Mouse (Mus musculus) left cerebral cortex, adult 9 months (tissue): ENCODE data around the gene Macf1.
"Not testable (repeated sequence)": the region's sequence is repeated elsewhere in the genome, so short reads cannot be mapped to it uniquely, and the experiment has no call there.

Experiments used
- DNase-seq, 2 experiments: peaks; one replicate each; pipeline ENCODE4 v3.0.0; 2022; ENCODE audit warnings: low spot score in 2 of 2

Gene Macf1

GRCm38 (mm10) chr4:123446221-123446620, 237.9 kb downstream of the Macf1 start:
- DNase-seq = not testable (repeated sequence)

GRCm38 (mm10) chr4:123438414-123438813, 245.7 kb downstream of the Macf1 start:
- no peak for DNase-seq

GRCm38 (mm10) chr4:123433171-123433570, 251.0 kb downstream of the Macf1 start:
- no peak for DNase-seq

GRCm38 (mm10) chr4:123431936-123432335, 252.2 kb downstream of the Macf1 start:
- no peak for DNase-seq

GRCm38 (mm10) chr4:123427900-123428684, 256.1 kb downstream of the Macf1 start:
- no peak for DNase-seq

GRCm38 (mm10) chr4:123427271-123427899, 256.8 kb downstream of the Macf1 start:
- no peak for DNase-seq

- no peak for DNase-seq
Observed at GRCm38 (mm10) chr4:123426429-123427080, 257.6 kb downstream of the Macf1 start.

- no peak for DNase-seq
Observed at GRCm38 (mm10) chr4:123425672-123426272, 258.4 kb downstream of the Macf1 start.

GRCm38 (mm10) chr4:123424050-123424449, 260.1 kb downstream of the Macf1 start:
- no peak for DNase-seq

GRCm38 (mm10) chr4:123422828-123423227, 261.3 kb downstream of the Macf1 start:
- no peak for DNase-seq

GRCm38 (mm10) chr4:123418032-123418431, 266.1 kb downstream of the Macf1 start:
- no peak for DNase-seq

- DNase-seq = no peak
Observed at GRCm38 (mm10) chr4:123417478-123417877, 266.7 kb downstream of the Macf1 start.

GRCm38 (mm10) chr4:123416829-123417228, 267.3 kb downstream of the Macf1 start:
- DNase-seq = no peak

- no peak for DNase-seq
Observed at GRCm38 (mm10) chr4:123415566-123415965, 268.6 kb downstream of the Macf1 start.

GRCm38 (mm10) chr4:123413876-123414275, 270.3 kb downstream of the Macf1 start:
- DNase-seq = no peak

GRCm38 (mm10) chr4:123412981-123413380, 271.2 kb downstream of the Macf1 start:
- DNase-seq = no peak

- no peak for DNase-seq
Observed at GRCm38 (mm10) chr4:123412528-123412878, 271.7 kb downstream of the Macf1 start.

GRCm38 (mm10) chr4:123411732-123412527, 272.2 kb downstream of the Macf1 start:
- DNase-seq = peak; percentile 45 to 68

- DNase-seq = peak in 1 of 2 experiments; percentile 45
Observed at GRCm38 (mm10) chr4:123411006-123411731, 273.0 kb downstream of the Macf1 start.

GRCm38 (mm10) chr4:123409752-123410151, 274.4 kb downstream of the Macf1 start:
- no peak for DNase-seq
